Comparison of ENCODE assay signal across 14 mouse cellular contexts in the genomic region with DNA sequence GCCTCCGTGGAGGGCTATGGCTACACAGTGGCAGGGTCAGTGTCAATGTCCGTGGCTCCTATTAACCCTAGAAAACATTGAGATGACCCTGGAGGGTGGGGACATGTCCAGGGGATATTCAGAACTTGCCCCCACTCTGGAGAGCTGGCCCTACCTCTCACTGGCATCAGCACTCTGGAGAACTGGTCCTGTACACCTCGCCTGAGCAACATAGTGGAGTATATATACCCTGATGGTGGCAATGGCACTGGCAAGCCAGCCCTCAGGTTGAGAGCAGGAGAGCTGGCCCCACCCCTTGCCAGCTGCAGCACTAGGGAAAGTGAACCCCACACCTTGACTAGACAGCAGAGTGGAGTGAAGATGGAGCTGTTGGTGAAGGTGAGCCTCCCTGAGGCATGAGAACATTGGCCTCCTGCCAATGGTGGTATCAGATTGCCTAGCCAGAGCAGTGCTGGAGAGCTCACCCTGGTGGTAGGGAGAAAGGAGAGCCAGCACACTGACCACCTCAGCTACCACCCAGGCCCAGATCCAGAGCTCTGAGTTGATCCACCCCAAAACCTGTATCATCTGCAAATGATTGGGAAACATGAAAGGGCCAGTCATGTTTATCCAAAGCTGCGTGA.
A peak's percentile ranks its signal among the peaks of the same experiment; 100 is the strongest.
DNase-seq lines count a peak whose midpoint lies in the region; ATAC-seq lines count a peak whose summit lies in the region.
"Had no signal": no experiment of that assay in that cellular context is flagged by ENCODE, and none has a peak within 500 bp of the region (broad histone marks: within the 10 kb centered on the region; RNA-seq: fewer than 3 reads in every experiment).

No protein-coding gene starts in this region.

- H3K9ac ChIP-seq in embryonic facial prominence, embryonic 11.5 days (replicated peaks; ENCODE audit: low read length) = no peak overlapping the region
- no peak overlapping the region for H3K9ac ChIP-seq in liver, embryonic 11.5 days (ENCODE audit: low read depth, low read length)
- H3K9ac ChIP-seq in limb, embryonic 13.5 days = no peak overlapping the region
- H3K9ac ChIP-seq: limb, embryonic 12.5 days had no signal

- H3K9me3 ChIP-seq in embryonic facial prominence, embryonic 11.5 days (replicated peaks; ENCODE audit: control insufficient read depth, low read length) = no peaks in the 10 kb centered on the region
- no peaks in the 10 kb centered on the region for H3K9me3 ChIP-seq in embryonic facial prominence, embryonic 10.5 days
- H3K9me3 ChIP-seq in liver, embryonic 11.5 days (ENCODE audit: control insufficient read depth, low read length) = no peaks in the 10 kb centered on the region
- no peaks in the 10 kb centered on the region for H3K9me3 ChIP-seq in limb, embryonic 13.5 days
- H3K9me3 ChIP-seq: G1E; limb, embryonic 12.5 days had no signal

- no peaks in the 10 kb centered on the region for H3K4me1 ChIP-seq in embryonic facial prominence, embryonic 11.5 days (ENCODE audit: control insufficient read depth, insufficient read depth, low read length)
- H3K4me1 ChIP-seq in embryonic facial prominence, embryonic 10.5 days = 0 out of 2 replicates have a peak, but pooled peaks cover 3% of the 10 kb centered on the region
- H3K4me1 ChIP-seq in liver, embryonic 11.5 days (replicated peaks; ENCODE audit: control insufficient read depth, insufficient read depth, low read length) = no peaks in the 10 kb centered on the region
- H3K4me1 ChIP-seq in limb, embryonic 13.5 days = no peaks in the 10 kb centered on the region
- H3K4me1 ChIP-seq: limb, embryonic 12.5 days had no signal

- WGBS in embryonic facial prominence, embryonic 11.5 days = 90% methylated on average over 4 of the region's 4 CpGs
- WGBS in embryonic facial prominence, embryonic 10.5 days = 87% methylated on average over 4 of the region's 4 CpGs
- WGBS in liver, embryonic 11.5 days = 82% methylated on average over 4 of the region's 4 CpGs
- WGBS in limb, embryonic 13.5 days = 90% methylated on average over 4 of the region's 4 CpGs

- no peak overlapping the region for H3K4me3 ChIP-seq in embryonic facial prominence, embryonic 11.5 days (ENCODE audit: low read depth, low read length)
- no peak overlapping the region for H3K4me3 ChIP-seq in embryonic facial prominence, embryonic 10.5 days
- H3K4me3 ChIP-seq in liver, embryonic 11.5 days (ENCODE audit: low read depth, low read length) = no peak overlapping the region
- H3K4me3 ChIP-seq in limb, embryonic 13.5 days = no peak overlapping the region
- H3K4me3 ChIP-seq: erythroblast, embryonic 14.5 days; limb, embryonic 12.5 days had no signal

- no peak for DNase-seq in embryonic facial prominence, embryonic 11.5 days (ENCODE audit: low spot score)
- DNase-seq in embryonic facial prominence, embryonic 10.5 days (ENCODE audit: low spot score) = no peak
- no peak for DNase-seq in liver, embryonic 11.5 days (ENCODE audit: low spot score)
- DNase-seq in liver = no peak
- DNase-seq in ES-CJ7 (ENCODE audit: low read depth, low spot score) = peak; percentile 41
- DNase-seq in layer of hippocampus, postnatal 36 days = no peak
- DNase-seq in ovary, adult 18-20 months (ENCODE audit: low spot score) = no peak
- DNase-seq: cerebellum, adult 11-12 months; kidney, postnatal 14 days; lung, adult 2 months had no signal

- H3K27me3 ChIP-seq in embryonic facial prominence, embryonic 11.5 days (ENCODE audit: control insufficient read depth, insufficient read depth, low read length) = no peaks in the 10 kb centered on the region
- H3K27me3 ChIP-seq in embryonic facial prominence, embryonic 10.5 days (replicated peaks; ENCODE audit: low read depth, poor library complexity, severe bottlenecking) = no peaks in the 10 kb centered on the region
- H3K27me3 ChIP-seq in liver, embryonic 11.5 days (replicated peaks; ENCODE audit: control insufficient read depth, insufficient read depth, low read length) = no peaks in the 10 kb centered on the region
- no peaks in the 10 kb centered on the region for H3K27me3 ChIP-seq in limb, embryonic 13.5 days
- H3K27me3 ChIP-seq: limb, embryonic 12.5 days had no signal

- H3K4me2 ChIP-seq in embryonic facial prominence, embryonic 11.5 days (ENCODE audit: low read depth, low read length) = no peak overlapping the region
- H3K4me2 ChIP-seq in liver, embryonic 11.5 days = no peak overlapping the region
- H3K4me2 ChIP-seq in limb, embryonic 13.5 days (replicated peaks) = no peak overlapping the region
- H3K4me2 ChIP-seq: limb, embryonic 12.5 days had no signal

- peak; percentile 70; the same call in 1 of the 2 replicates for ATAC-seq in embryonic facial prominence, embryonic 11.5 days (replicated peaks; ENCODE audit: insufficient number of reproducible peaks, low FRiP score, low TSS enrichment, low read depth)
- peak; percentile 41; the same call in 1 of the 2 replicates for ATAC-seq in liver, embryonic 11.5 days (replicated peaks; ENCODE audit: low FRiP score)
- peak; percentile 36; the same call in 1 of the 2 replicates for ATAC-seq in limb, embryonic 13.5 days (ENCODE audit: low FRiP score, low read depth)

- no peaks in the 10 kb centered on the region for H3K36me3 ChIP-seq in embryonic facial prominence, embryonic 11.5 days (replicated peaks; ENCODE audit: control insufficient read depth, insufficient read depth, low read depth, low read length)
- H3K36me3 ChIP-seq in embryonic facial prominence, embryonic 10.5 days (replicated peaks) = no peaks in the 10 kb centered on the region
- H3K36me3 ChIP-seq in liver, embryonic 11.5 days (ENCODE audit: control insufficient read depth, insufficient read depth, low read length) = no peaks in the 10 kb centered on the region
- H3K36me3 ChIP-seq in limb, embryonic 13.5 days = no peaks in the 10 kb centered on the region
- H3K36me3 ChIP-seq: G1E; limb, embryonic 12.5 days had no signal

- no peak overlapping the region for H3K27ac ChIP-seq in embryonic facial prominence, embryonic 11.5 days (replicated peaks; ENCODE audit: low read depth, low read length)
- no peak overlapping the region for H3K27ac ChIP-seq in embryonic facial prominence, embryonic 10.5 days (replicated peaks)
- H3K27ac ChIP-seq in liver, embryonic 11.5 days (ENCODE audit: low read depth, low read length) = no peak overlapping the region
- H3K27ac ChIP-seq in limb, embryonic 13.5 days = no peak overlapping the region
- H3K27ac ChIP-seq: limb, embryonic 12.5 days had no signal
